Mouse (Mus musculus) CD8-positive naive resting alpha-beta T cell, adult 2 months (primary cell): Measurements from ENCODE around the gene Sypl.
A peak's percentile ranks its signal among the peaks of the same experiment; 100 is the strongest.
"Not testable (repeated sequence)": the region's sequence is repeated elsewhere in the genome, so short reads cannot be mapped to it uniquely, and the experiment has no call there.

ENCODE experiments used
- DNase-seq, 2 experiments: peaks; one replicate each; pipeline ENCODE4 v3.0.0; 2022; ENCODE audit warnings: low read depth in 2 of 2, low spot score in 2 of 2

Sypl gene

DNA sequence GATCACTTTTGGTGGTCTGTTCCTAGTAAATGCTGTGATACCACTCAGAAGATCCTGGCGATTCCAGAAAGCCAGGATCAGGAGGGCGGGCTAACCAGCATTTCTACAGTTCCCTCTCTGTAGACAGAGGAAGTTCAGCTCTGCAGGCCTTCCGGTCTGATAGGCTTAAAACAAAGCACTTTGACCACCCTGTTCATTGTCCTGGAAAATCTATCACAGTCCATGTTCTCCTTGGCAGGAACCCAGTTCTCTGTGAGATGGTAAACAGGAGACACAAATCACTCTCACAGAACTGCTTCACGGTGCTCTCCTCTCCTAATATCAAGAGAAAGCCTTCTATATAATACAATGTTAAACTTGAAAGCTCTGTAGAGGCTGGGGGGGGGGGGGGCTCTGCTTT is 10.3 kb upstream of the Sypl start:
- no peak for DNase-seq

- no peak for DNase-seq
These were observed 9.7 kb upstream of the Sypl start for GRCm38 (mm10) chr12:32943951-32944350.

GRCm38 (mm10) chr12:32944884-32945454 is 8.7 kb upstream of the Sypl start:
- no peak for DNase-seq

GRCm38 (mm10) chr12:32946376-32946775 is 7.3 kb upstream of the Sypl start:
- no peak for DNase-seq

DNA sequence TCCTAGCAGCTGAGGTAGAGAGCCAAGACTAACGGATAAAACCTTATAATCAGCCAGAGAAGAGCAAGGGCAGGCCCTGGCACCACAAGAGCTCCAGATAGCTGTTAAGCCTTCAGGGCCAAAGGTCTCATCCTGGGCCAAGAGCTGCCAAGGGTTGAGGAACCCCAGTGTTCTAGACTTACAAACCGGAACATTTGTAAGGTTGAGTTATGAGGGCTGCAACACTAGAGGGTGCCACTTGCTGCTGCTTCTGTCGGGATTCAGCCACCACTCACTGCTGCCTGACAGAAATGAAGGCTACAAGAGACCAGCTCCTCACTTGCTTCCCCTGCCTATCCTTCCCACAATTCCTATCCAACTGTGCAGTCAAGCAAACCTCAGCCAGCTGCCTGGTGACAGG is 1.3 kb upstream of the Sypl start:
- peak; percentile 23 to 33 for DNase-seq

DNA sequence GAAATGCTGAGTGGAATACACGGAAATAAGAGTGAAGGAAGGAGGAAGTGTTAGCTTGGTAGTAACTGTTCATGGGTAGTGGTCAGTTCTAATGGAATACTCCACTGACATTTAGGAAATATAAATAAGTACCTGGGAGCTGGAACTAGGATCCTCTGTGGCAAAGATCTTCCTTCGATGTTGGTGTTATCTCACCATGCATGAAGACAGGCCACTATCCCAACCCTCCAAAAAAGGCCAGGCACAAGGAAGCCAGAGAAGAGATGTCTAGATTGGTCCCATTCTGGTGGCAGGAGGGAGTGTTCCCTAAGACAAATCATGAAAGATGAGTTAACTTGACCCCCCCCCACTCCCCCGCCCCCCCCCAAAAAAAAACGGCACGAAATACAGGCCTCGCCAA is 625 bp upstream of the Sypl start:
- DNase-seq, result no peak

- DNase-seq, result peak; percentile 74 to 77
These were observed 728 bp downstream of the Sypl start for GRCm38 (mm10) chr12:32954216-32955021.

DNA sequence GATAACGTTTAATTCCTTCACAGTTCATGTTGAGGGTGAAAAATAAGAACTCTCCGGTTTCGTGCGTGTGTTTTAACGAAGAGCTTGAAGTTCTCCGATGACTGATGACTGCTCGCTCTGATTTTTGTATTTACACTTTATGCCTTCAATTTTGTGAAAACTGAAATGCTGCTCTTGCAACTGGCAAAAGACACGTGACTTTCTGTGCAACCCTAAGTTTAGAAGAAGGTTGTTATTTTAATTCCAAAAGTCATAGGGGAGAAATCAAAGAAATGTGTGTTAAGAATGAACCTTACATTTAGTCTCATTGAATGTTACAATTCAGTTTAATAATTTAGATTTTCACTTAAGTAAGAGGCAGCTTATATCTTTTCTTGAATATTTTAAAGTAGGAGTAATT is 1.3 kb downstream of the Sypl start:
- DNase-seq, result peak in 1 of 2 experiments; percentile 4

GRCm38 (mm10) chr12:32957211-32957610 is 3.5 kb downstream of the Sypl start:
- DNase-seq, result no peak

DNA sequence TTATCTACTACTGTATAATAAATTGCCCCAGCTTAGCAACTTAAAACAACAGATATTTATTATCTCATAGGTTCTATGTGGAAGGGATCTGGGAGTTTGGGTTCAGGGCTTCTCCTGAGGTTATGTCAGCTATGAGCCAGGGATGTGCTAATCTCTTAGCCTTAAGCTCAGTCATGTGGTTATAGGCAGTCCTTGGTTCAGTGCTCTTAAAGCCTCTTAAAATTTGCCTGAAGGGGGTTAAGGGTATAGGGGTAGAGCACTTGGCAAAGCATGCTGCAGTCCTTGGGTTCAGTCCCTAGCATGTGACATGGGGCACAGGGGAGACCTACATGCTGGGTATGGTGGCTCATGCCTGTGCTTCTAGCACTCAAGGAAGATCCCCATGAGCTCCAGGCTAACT is 8.4 kb downstream of the Sypl start:
- DNase-seq, result no peak

DNA sequence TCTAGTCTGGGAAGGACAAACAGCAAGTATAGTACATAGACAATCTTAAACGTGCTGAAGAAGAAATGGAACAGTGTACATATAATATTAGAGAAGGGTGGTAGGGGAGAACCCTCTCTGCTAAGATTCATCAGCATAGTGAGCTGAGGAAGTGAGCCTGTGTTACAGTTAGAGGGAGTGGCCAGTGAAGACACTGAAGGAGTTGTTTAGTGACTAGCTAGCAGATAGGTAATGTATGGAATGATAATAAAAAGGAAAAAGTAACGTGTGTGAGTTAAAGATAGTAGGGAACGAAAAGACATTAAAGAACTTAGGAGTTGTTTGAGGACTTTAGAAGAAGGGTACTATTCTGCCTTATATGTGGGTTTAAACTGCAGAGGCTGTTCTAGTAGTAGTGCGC is 10.2 kb downstream of the Sypl start:
- DNase-seq, result no peak

- no peak for DNase-seq
These were observed 18.6 kb downstream of the Sypl start for GRCm38 (mm10) chr12:32972287-32972686.

DNA sequence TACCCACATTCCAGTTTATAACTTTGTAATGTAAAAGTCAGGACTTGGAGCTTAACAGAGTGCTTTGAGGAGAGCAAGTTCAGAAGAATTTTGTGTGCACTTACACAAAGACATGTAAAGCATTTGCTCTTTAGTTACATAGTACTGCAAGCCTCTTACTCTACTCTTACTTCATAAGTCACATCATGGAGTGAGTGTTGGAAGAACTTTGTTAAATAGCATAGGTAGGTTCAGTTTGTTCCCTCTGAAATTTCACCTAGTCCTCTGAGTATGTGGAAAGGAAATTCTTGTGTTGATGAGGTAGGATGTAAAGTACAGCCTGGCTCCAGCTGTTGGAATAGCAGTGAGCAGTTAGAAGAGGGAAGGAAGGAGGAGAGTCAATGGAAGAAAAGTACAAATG is 21.2 kb downstream of the Sypl start:
- DNase-seq, result no peak

GRCm38 (mm10) chr12:32975501-32975900 is 21.8 kb downstream of the Sypl start:
- DNase-seq, result no peak

GRCm38 (mm10) chr12:32982631-32983030 is 28.9 kb downstream of the Sypl start:
- no peak for DNase-seq

GRCm38 (mm10) chr12:32983081-32983480 is 29.4 kb downstream of the Sypl start:
- DNase-seq, result no peak

DNA sequence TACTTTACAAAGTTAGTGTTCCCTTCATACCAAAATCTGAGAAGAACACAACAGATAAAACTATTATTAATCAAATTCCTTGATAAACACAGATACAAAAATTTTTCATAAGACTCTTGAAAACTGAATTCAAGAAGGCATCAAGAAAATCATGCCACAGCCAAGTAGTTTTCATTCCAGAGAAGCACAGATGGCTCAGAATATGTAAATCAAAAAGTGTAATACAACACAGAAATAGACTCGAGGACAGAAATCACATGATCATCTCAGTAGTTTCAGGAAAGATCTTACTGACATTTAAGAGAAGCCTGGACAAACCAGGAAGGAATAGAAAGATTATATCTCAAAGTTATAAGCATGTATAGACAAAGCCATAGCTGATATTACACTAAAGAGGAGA is 32.6 kb downstream of the Sypl start:
- no peak for DNase-seq

DNA sequence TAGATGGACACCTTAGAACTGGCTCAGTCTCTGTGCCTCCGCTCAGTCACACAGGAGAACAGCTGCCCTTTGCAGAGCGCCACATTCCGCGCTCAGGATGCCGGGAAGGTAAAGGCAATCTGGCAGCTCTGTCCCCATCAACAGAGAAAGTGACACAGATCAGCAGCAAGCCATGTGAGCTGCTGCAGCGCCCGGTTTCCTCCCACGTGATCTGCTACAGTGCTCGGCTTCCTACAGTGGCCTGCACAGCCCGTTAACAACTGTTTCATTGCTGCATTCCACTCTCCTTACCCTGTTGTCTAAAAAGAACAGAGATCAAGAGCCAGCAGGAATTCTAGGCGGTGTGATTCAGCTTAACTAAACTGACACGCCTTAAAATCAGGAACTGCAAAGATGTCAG is 36.0 kb downstream of the Sypl start:
- DNase-seq, result no peak

DNA sequence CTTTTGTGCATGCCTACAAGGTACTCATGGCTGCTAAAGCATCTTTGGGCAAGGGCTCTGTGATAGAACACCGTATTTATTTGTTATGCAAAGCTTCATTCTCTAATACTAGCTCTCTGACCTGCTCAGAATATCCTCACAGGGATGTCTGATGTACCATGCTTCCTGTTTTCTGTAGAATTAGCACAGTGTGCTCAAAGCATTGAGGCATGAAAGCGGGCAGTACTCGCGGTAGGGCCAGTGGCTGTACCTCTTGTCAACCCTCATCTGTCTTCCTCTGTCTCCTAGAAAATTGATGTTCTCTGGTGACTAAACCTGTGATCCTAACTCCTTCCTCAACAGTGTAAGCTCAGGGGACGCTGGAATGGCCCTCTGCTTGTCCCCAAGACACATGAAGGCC is 40.4 kb downstream of the Sypl start:
- no peak for DNase-seq

GRCm38 (mm10) chr12:32995081-32995834 is 41.6 kb downstream of the Sypl start:
- no peak for DNase-seq

- DNase-seq, result no peak
These were observed 45.1 kb downstream of the Sypl start for GRCm38 (mm10) chr12:32998766-32999165.

GRCm38 (mm10) chr12:32999778-33000177 is 46.1 kb downstream of the Sypl start:
- not testable (repeated sequence) for DNase-seq
